Mouse (Mus musculus) neural tube, embryonic 12.5 days (tissue): ENCODE measurements around the gene Dand5. TPM values are rescaled to one million over a fixed set of nuclear protein-coding genes. Genes with fewer than 3 reads are reported as not detected.

ENCODE experiments used
- ATAC-seq: fragments of 200-750 bp; cut with Nextera tagmentation; 2 replicates; pipeline ENCODE4 v1.8.0; 2017; ENCODE audit warnings: low read depth, mild to moderate bottlenecking, moderate TSS enrichment, moderate library complexity; ENCODE audit not compliant: low FRiP score
- H3K27ac ChIP-seq: fragments of 300-500 bp; sonication (generic); 2 replicates; pipeline ENCODE4 v1.5.1; 2016
- H3K27me3 ChIP-seq: fragments of 300-500 bp; sonication (generic); replicated peaks from 2 replicates; pipeline ENCODE4 v1.6.1; 2016; ENCODE audit warnings: mild to moderate bottlenecking
- H3K36me3 ChIP-seq: fragments of 300-500 bp; sonication (generic); 2 replicates; pipeline ENCODE4 v1.6.1; 2016; ENCODE audit warnings: mild to moderate bottlenecking
- H3K4me1 ChIP-seq: fragments of 300-500 bp; sonication (generic); 2 replicates; pipeline ENCODE4 v1.6.1; 2016
- H3K4me2 ChIP-seq: fragments of 300-500 bp; sonication (generic); replicated peaks from 2 replicates; pipeline ENCODE4 v1.6.1; 2016; ENCODE audit warnings: mild to moderate bottlenecking
- H3K4me3 ChIP-seq: fragments of 300-500 bp; sonication (generic); 2 replicates; pipeline ENCODE4 v1.5.1; 2016
- H3K9ac ChIP-seq: fragments of 300-500 bp; sonication (generic); 2 replicates; pipeline ENCODE4 v1.6.1; 2016; ENCODE audit warnings: mild to moderate bottlenecking
- H3K9me3 ChIP-seq: fragments of 300-500 bp; sonication (generic); 2 replicates; pipeline ENCODE4 v1.6.1; 2016; ENCODE audit warnings: mild to moderate bottlenecking
- WGBS: fragments of 180-500 bp; shearing (Covaris S2); methylation state at CpG from one replicate; pipeline ENCODE4 v1.1.7; 2016; 5-methylcytosine and 5-hydroxymethylcytosine counted together
- polyA plus RNA-seq: library from polyadenylated mRNA; unstranded; fragments of >200 nt; fragmentation: Nextera tagmentation; extraction: Ambion mirVana; gene quantifications from 2 replicates; pipeline ENCODE4 v1.2.1, GENCODE M21; 2016

The Dand5 gene
- polyA plus RNA-seq, 1 experiment from 2014 or later = 6.5 TPM

DNA sequence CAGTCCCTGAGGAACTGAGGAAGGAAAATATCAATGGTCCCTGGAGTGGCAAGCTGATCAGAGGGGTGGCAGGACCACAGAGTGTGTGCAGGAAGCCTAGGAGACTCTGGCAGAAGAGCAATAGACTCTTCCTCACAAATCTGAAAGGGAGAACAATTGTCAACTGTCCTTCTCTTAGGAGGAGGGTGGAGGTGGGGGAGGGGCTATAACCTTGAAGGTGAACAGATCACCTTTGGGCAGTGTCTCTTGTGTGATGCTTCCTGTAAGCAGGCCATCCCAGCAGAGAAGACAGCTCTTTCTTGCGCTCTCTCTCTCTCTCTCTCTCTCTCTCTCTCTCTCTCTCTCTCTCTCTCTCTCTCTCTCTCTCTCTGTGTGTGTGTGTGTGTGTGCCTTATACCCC, 46.1 kb downstream of the Dand5 start:
- Histone ChIP-seq H3K4me2 (no peak overlapping the region), H3K9ac (no peak overlapping the region), H3K4me1 (peaks cover 47% of the 10 kb centered on the region), H3K4me3 (no peak overlapping the region), H3K9me3 (no peaks in the 10 kb centered on the region), H3K36me3 (no peaks in the 10 kb centered on the region), H3K27me3 (peaks cover 98% of the 10 kb centered on the region), H3K27ac (no peak overlapping the region)
- WGBS = 0% methylated on average over 1 of the region's 1 CpGs
- no peak for ATAC-seq

DNA sequence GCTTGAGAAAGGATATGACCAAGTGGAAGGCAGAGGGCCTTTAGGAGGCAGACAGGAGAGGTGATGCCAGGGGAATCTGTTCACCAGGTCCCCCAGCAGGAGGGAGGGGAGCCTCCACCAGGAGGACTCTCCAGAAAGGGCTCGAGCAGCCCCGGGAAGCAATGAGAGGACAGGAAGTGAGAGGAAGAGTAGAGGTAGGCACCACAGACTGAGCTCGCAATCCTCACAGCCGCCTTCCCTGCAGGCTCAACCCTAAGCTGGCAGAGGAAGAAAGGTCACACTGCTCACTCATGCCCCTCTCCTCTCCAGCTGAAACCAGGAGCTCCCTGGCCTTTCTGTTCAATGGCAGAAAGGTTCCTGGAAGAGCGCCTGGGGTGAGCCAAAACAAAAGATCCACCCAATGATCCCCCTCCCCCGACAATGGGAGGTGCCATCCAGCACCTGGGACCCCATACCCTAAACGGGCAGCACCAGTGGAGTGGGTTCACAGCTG, 47.0 kb downstream of the Dand5 start:
- Histone ChIP-seq H3K9me3 (no peaks in the 10 kb centered on the region), H3K27me3 (peaks cover 98% of the 10 kb centered on the region), H3K36me3 (no peaks in the 10 kb centered on the region), H3K27ac (no peak overlapping the region), H3K9ac (no peak overlapping the region), H3K4me1 (peaks cover 47% of the 10 kb centered on the region), H3K4me2 (peak overlapping the region; percentile 50), H3K4me3 (no peak overlapping the region)
- no peak for ATAC-seq
- WGBS = 1% methylated on average over 7 of the region's 7 CpGs

DNA sequence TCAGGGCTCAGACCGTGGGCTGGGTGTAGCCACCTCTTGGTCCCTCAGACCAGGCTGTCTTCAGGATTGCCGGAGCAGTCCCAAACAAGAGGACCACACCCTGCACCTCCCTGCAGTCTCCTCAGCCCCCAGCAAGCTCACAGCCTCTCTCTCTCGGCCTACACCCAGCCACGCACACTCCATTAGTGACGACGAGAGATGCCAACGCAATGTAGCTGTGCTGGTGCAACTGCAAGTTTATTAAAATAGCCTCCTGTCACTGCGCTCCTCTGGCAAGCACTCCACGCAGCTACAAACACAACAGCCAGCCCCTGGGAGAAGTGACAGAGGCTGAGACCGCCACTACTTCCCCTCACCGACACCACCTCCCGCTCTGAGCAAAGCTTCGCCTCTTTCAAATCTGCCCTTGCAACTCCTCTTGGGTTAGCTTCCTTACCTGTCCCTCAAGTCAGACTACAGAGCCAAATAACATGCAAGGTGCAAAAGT, 47.5 kb downstream of the Dand5 start:
- WGBS = 3% methylated on average over 13 of the region's 13 CpGs
- Histone ChIP-seq H3K4me1 (peaks cover 46% of the 10 kb centered on the region), H3K4me2 (peak overlapping the region; percentile 50), H3K27me3 (peaks cover 98% of the 10 kb centered on the region), H3K27ac (no peak overlapping the region), H3K9ac (no peak overlapping the region), H3K4me3 (peak overlapping the region; percentile 1; the same call in 1 of the 2 replicates), H3K9me3 (no peaks in the 10 kb centered on the region), H3K36me3 (no peaks in the 10 kb centered on the region)
- ATAC-seq = peak; percentile 36; the same call in 1 of the 2 replicates

DNA sequence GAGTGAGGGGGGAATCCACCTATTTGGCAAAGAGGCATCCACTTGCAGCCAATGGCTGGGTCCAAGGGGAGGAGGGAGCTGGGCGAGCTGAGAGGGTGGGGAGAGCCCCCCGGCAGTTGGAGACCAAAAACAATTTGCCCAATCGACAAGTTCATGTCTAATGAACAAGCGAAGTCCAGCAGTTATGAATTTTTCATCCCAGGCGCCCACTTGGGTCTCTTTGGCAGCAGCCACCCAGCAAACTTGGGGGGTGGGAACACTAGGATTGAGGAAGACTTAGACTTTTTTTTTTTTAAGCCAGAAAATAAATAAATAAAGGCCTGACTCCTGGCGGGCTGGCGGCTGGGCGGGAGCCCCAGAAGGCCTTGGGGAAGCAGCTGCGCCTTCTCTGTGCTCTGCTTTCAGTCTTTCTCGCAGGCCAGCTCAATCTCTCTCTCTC, 48.1 kb downstream of the Dand5 start:
- Histone ChIP-seq H3K36me3 (no peaks in the 10 kb centered on the region), H3K27ac (no peak overlapping the region), H3K27me3 (peaks cover 98% of the 10 kb centered on the region), H3K4me3 (no peak overlapping the region), H3K4me2 (peak overlapping the region; percentile 50), H3K4me1 (peaks cover 39% of the 10 kb centered on the region), H3K9me3 (no peaks in the 10 kb centered on the region), H3K9ac (no peak overlapping the region)
- ATAC-seq = 0 out of 2 replicates have a peak, but pooled peaks have one; percentile 45
- 3% methylated on average over 10 of the region's 10 CpGs for WGBS

DNA sequence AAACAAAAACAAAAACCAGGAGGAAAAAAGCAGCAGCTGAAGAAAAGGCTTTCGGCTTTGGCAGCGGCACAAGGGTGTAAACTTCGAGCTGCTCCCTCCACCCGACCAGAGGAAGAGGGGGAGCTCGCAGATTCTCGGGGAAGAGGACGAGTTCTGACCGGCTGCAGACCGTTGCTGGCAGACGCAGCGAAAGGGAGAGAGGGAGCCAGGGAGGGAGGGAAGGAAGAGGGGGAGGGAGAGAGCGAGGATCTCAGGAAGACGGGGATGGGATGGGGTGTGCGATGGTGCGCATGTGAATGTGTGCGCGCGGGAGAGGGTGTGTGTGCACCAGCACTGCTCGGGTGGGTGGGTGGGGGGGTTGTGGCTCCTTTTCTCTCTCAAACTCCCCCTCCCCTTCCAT, 48.8 kb downstream of the Dand5 start:
- Histone ChIP-seq H3K9ac (0 out of 2 replicates have a peak overlapping the region, but pooled peaks have one; percentile 0), H3K27me3 (peaks cover 98% of the 10 kb centered on the region), H3K27ac (no peak overlapping the region), H3K4me1 (peaks cover 37% of the 10 kb centered on the region), H3K4me3 (peak overlapping the region; percentile 23), H3K9me3 (no peaks in the 10 kb centered on the region), H3K36me3 (no peaks in the 10 kb centered on the region), H3K4me2 (peak overlapping the region; percentile 50)
- under 1% methylated on average over 18 of the region's 19 CpGs for WGBS
- peak; percentile 41; the same call in 1 of the 2 replicates for ATAC-seq

DNA sequence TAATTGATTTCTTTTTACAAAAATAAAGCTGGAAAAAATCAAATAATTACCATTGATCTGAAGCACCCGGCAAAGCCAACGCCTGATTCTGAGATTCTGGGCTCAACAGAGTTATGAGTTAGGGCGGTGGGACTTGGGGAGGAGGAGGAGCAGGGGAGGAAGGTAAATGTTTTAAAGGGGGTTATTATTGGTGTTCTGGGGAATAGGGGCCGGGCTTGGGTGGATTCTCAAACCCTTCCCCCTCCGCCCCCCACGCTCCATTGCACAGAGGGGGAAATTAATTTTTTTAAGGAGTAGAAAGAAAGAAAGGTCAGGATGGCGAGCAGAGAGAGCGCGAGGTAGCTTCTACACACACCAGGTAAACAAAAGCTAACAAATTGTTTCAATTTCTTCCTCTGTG, 49.3 kb downstream of the Dand5 start:
- 3% methylated on average over 9 of the region's 9 CpGs for WGBS
- H3K4me1 ChIP-seq = peaks cover 34% of the 10 kb centered on the region
- H3K4me3 ChIP-seq = peak overlapping the region; percentile 23; the same call in 1 of the 2 replicates
- H3K36me3 ChIP-seq = no peaks in the 10 kb centered on the region
- peak overlapping the region; percentile 50 for H3K4me2 ChIP-seq
- H3K27me3 ChIP-seq = peaks cover 98% of the 10 kb centered on the region
- 0 out of 2 replicates have a peak overlapping the region, but pooled peaks have one; percentile 0 for H3K9ac ChIP-seq
- no peak overlapping the region for H3K27ac ChIP-seq
- no peaks in the 10 kb centered on the region for H3K9me3 ChIP-seq
- ATAC-seq = no peak

DNA sequence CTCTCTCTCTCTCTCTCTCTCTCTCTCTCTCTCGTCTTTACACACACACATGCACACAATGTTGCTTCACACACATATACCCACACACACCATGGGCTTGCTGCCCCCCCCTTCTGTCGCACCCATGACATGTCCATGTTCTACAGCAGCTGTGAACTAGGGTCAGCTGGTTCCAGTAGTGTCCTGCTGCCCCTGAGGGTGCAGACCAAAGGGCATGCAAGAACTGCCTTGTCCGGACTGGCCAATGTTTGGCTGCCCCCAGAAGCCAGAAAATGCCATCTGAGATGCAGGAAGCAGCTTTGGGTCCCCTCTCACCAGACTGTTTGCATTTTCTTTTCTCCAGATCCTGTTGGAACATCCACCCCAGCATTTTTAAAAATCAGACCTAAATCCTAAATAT, 50.0 kb downstream of the Dand5 start:
- Histone ChIP-seq H3K4me2 (no peak overlapping the region), H3K9me3 (no peaks in the 10 kb centered on the region), H3K9ac (no peak overlapping the region), H3K27ac (no peak overlapping the region), H3K27me3 (peaks cover 98% of the 10 kb centered on the region), H3K4me1 (peaks cover 34% of the 10 kb centered on the region), H3K36me3 (no peaks in the 10 kb centered on the region), H3K4me3 (no peak overlapping the region)
- ATAC-seq = no peak
- 4% methylated on average over 3 of the region's 3 CpGs for WGBS

DNA sequence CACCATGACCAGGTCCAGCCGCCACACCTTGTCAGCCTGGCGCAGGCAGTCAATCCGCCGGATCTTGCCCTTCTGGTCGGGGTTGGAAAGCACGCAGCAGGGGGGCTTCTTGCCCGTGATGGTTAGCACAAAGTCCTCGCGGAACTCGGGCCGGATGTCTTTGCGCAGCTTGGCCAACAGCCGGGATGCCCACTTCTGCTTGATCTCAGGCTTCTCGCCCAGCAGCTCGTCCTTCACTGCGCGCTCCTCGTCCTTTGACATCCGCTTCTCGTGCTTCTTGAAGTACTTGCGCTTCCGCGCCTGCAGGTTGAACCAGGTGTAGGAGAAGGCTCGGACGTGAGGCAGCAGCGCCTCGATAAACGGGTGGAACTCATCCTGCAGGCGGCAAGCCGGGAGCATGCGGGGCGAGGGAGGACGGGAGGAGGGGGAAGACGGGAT, 50.7 kb downstream of the Dand5 start:
- peak overlapping the region; percentile 8; the same call in 1 of the 2 replicates for H3K9ac ChIP-seq
- peaks cover 34% of the 10 kb centered on the region for H3K4me1 ChIP-seq
- 4% methylated on average over 34 of the region's 34 CpGs for WGBS
- no peaks in the 10 kb centered on the region for H3K36me3 ChIP-seq
- H3K27me3 ChIP-seq = peaks cover 97% of the 10 kb centered on the region
- no peaks in the 10 kb centered on the region for H3K9me3 ChIP-seq
- H3K27ac ChIP-seq = no peak overlapping the region
- H3K4me2 ChIP-seq = peak overlapping the region; percentile 34
- no peak for ATAC-seq
- no peak overlapping the region for H3K4me3 ChIP-seq

DNA sequence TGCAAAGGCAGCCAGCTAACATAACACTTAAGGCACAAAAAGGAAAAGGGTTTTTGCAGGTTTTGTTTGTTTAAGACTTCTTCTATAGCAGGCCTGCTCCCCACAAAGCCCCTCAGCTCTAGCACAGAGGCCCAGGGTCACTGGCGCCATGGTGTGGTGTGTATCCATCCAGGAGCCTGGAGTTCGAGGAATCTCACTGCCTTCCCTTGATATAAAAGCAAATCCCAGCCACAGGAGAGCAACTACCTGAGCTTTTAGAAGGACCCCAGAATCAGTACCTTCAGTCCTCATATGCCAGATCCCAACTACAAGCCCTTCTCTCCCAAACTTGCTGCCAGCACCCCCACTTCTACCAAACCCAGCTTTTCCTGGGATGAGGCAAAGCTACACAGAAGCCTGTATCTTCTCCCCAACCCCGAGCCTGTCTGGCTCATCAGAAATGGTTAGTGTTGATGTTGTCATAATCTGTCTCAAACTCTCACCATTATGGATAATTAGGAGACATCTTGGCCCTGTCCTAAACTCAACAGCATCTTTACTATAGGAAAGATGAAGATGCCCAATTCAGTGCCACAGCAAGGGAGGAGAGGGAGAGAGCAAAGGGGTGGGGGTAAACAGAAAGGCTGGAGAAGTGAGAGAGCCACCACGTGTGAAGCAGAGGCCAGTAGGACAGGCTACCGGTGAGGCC, 51.5 kb downstream of the Dand5 start:
- H3K4me3 ChIP-seq = no peak overlapping the region
- 15% methylated on average over 5 of the region's 5 CpGs for WGBS
- ATAC-seq = no peak

DNA sequence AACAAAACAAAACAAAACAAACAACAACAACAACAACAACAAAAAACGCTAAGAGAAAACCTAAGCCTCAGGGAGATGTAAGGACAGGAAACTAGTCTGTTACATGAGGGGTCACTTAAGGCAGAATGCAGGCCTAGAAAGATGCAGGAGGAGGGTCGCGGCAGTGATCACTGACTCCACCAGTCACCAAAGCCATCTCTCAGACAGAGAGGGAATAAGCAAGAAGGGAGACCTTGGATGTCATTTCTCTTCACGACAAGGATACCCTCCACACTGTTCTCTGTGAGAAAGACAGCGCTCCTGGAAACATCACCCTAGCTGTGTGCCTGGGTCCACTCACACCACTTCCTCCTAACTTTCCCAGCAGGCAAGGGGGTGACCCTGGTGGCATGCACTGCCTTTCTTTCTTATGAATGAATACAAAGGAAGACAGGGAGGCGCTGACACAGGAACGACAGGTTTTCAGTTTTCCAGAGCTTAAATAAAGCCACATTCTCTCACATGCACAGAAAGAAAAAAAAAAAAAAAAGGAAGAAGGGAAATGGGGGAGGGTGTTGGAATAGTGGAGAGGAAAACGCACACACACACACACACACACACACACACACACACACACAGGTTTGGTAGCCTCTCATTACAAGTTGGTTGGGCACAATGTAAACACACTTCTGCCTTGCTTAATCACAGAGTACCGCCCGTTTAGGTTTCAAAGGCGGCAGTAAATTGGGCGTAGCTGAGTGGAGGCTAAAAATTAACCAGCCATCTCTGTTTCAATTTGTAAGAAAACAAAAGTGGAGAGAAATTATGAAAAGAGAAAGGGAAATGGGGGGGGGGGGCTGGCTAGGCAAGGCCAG, 52.3 kb downstream of the Dand5 start:
- Histone ChIP-seq H3K27ac (no peak overlapping the region), H3K4me1 (peaks cover 44% of the 10 kb centered on the region), H3K4me2 (no peak overlapping the region), H3K36me3 (no peaks in the 10 kb centered on the region), H3K4me3 (no peak overlapping the region), H3K9ac (no peak overlapping the region), H3K27me3 (peaks cover 98% of the 10 kb centered on the region), H3K9me3 (no peaks in the 10 kb centered on the region)
- WGBS = 24% methylated on average over 12 of the region's 12 CpGs
- ATAC-seq = no peak

More for the DNA sequence above, 51.5 kb downstream of the Dand5 start:
- H3K4me2 ChIP-seq = no peak overlapping the region
- peaks cover 43% of the 10 kb centered on the region for H3K4me1 ChIP-seq
- H3K27me3 ChIP-seq = peaks cover 98% of the 10 kb centered on the region
- H3K9me3 ChIP-seq = no peaks in the 10 kb centered on the region
- no peaks in the 10 kb centered on the region for H3K36me3 ChIP-seq
- H3K27ac ChIP-seq = no peak overlapping the region
- H3K9ac ChIP-seq = no peak overlapping the region

DNA sequence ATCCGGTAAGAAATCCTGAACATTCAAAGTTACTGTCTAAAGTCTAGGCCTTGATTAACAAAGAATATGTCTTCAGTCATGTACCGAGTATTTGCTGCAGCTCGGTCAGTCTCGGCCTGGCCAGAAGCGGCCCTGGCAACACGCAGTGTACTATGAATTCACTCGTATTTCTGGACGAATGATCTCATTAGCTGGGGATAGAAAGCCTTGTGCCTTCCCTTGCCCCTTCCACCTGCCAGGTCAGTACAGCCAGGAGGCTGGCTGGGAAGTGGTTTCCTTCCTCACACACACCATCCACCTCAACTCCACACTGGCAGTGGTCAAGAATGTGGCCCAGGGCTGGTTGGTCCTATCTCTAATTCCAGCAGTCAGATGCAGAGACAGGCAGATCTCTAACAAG, 53.3 kb downstream of the Dand5 start:
- Histone ChIP-seq H3K9me3 (no peaks in the 10 kb centered on the region), H3K9ac (no peak overlapping the region), H3K4me1 (peaks cover 44% of the 10 kb centered on the region), H3K36me3 (no peaks in the 10 kb centered on the region), H3K27me3 (peaks cover 98% of the 10 kb centered on the region), H3K4me2 (no peak overlapping the region), H3K27ac (no peak overlapping the region), H3K4me3 (no peak overlapping the region)
- ATAC-seq = no peak
- 88% methylated on average over 8 of the region's 8 CpGs for WGBS
